Mouse (Mus musculus): Measurements from ENCODE around the gene Npas2.

The Npas2 gene

GRCm38 (mm10) chr1:39367045-39367444, 173.5 kb downstream of the Npas2 start:
- no peak for TF ChIP-seq GATA4 (IDR thresholded peaks at IDR 0.05; ENCODE audit: insufficient replicate concordance, low read length)

GRCm38 (mm10) chr1:39367601-39368266, 174.2 kb downstream of the Npas2 start, which contains the start of gene Rpl31:
Gene Rpl31 (plus strand): TSS chr1:39367842.
- peak; percentile 39; the same call in 1 of the 2 replicates for TF ChIP-seq GATA4 (IDR thresholded peaks at IDR 0.05; ENCODE audit: insufficient replicate concordance, low read length)

GRCm38 (mm10) chr1:39368267-39368841, 174.8 kb downstream of the Npas2 start:
- no peak for TF ChIP-seq GATA4 (IDR thresholded peaks at IDR 0.05; ENCODE audit: insufficient replicate concordance, low read length)

- no peak for TF ChIP-seq GATA4 (IDR thresholded peaks at IDR 0.05; ENCODE audit: insufficient replicate concordance, low read length)
These were observed 176.9 kb downstream of the Npas2 start for GRCm38 (mm10) chr1:39370431-39370830.

GRCm38 (mm10) chr1:39372220-39372843, 178.8 kb downstream of the Npas2 start:
- TF ChIP-seq GATA4 (IDR thresholded peaks at IDR 0.05; ENCODE audit: insufficient replicate concordance, low read length) = no peak

- no peak for TF ChIP-seq GATA4 (IDR thresholded peaks at IDR 0.05; ENCODE audit: insufficient replicate concordance, low read length)
These were observed 179.8 kb downstream of the Npas2 start for GRCm38 (mm10) chr1:39373378-39373777.

GRCm38 (mm10) chr1:39374231-39374809, 180.8 kb downstream of the Npas2 start:
- no peak for TF ChIP-seq GATA4 (IDR thresholded peaks at IDR 0.05; ENCODE audit: insufficient replicate concordance, low read length)

GRCm38 (mm10) chr1:39376121-39376520, 182.6 kb downstream of the Npas2 start:
- no peak for TF ChIP-seq GATA4 (IDR thresholded peaks at IDR 0.05; ENCODE audit: insufficient replicate concordance, low read length)

GRCm38 (mm10) chr1:39376726-39377240, 183.3 kb downstream of the Npas2 start:
- no peak for TF ChIP-seq GATA4 (IDR thresholded peaks at IDR 0.05; ENCODE audit: insufficient replicate concordance, low read length)

- TF ChIP-seq GATA4 (IDR thresholded peaks at IDR 0.05; ENCODE audit: insufficient replicate concordance, low read length) = no peak
These were observed 185.0 kb downstream of the Npas2 start for GRCm38 (mm10) chr1:39378540-39378939.

- TF ChIP-seq GATA4 (IDR thresholded peaks at IDR 0.05; ENCODE audit: insufficient replicate concordance, low read length) = no peak
These were observed 185.5 kb downstream of the Npas2 start for GRCm38 (mm10) chr1:39379021-39379420.

- no peak for TF ChIP-seq GATA4 (IDR thresholded peaks at IDR 0.05; ENCODE audit: insufficient replicate concordance, low read length)
These were observed 187.5 kb downstream of the Npas2 start for GRCm38 (mm10) chr1:39381017-39381416.

- no peak for TF ChIP-seq GATA4 (IDR thresholded peaks at IDR 0.05; ENCODE audit: insufficient replicate concordance, low read length)
These were observed 191.4 kb downstream of the Npas2 start for GRCm38 (mm10) chr1:39384914-39385313.

GRCm38 (mm10) chr1:39386456-39386855, 192.9 kb downstream of the Npas2 start:
- TF ChIP-seq GATA4 (IDR thresholded peaks at IDR 0.05; ENCODE audit: insufficient replicate concordance, low read length) = no peak

- TF ChIP-seq GATA4 (IDR thresholded peaks at IDR 0.05; ENCODE audit: insufficient replicate concordance, low read length) = no peak
These were observed 194.0 kb downstream of the Npas2 start for GRCm38 (mm10) chr1:39387497-39387896.

- no peak for TF ChIP-seq GATA4 (IDR thresholded peaks at IDR 0.05; ENCODE audit: insufficient replicate concordance, low read length)
These were observed 194.6 kb downstream of the Npas2 start for GRCm38 (mm10) chr1:39388163-39388562.
